Mouse (Mus musculus) granulocyte monocyte progenitor cell, adult 5-6 weeks (primary cell): Measurements from ENCODE around the gene Zbtb17. TPM values are rescaled to one million over a fixed set of nuclear protein-coding genes. Genes with fewer than 3 reads are reported as not detected.

Experiments used
- ATAC-seq: replicated peaks from 2 replicates; pipeline ENCODE4 v1.8.0; 2016; ENCODE audit warnings: mild to moderate bottlenecking, moderate TSS enrichment, inconsistent platforms; ENCODE audit not compliant: poor library complexity, severe bottlenecking
- total RNA-seq, 2 experiments: library from RNA; stranded (forward) in 1 of 2; stranded (reverse) in 1 of 2; fragments of 200-712, 200-1000 nt in 1 of 2; fragments of >200 nt in 1 of 2; fragmentation: Nextera tagmentation in 1 of 2; gene quantifications; 2 replicates each; pipeline ENCODE4 v1.2.3; 2014 to 2017

The Zbtb17 gene
- 10.0 and 18.4 TPM in 2 replicates for total RNA-seq (2014; fragmentation: Nextera tagmentation)
- total RNA-seq (2017), result 19.9 and 28.9 TPM in 2 replicates

DNA sequence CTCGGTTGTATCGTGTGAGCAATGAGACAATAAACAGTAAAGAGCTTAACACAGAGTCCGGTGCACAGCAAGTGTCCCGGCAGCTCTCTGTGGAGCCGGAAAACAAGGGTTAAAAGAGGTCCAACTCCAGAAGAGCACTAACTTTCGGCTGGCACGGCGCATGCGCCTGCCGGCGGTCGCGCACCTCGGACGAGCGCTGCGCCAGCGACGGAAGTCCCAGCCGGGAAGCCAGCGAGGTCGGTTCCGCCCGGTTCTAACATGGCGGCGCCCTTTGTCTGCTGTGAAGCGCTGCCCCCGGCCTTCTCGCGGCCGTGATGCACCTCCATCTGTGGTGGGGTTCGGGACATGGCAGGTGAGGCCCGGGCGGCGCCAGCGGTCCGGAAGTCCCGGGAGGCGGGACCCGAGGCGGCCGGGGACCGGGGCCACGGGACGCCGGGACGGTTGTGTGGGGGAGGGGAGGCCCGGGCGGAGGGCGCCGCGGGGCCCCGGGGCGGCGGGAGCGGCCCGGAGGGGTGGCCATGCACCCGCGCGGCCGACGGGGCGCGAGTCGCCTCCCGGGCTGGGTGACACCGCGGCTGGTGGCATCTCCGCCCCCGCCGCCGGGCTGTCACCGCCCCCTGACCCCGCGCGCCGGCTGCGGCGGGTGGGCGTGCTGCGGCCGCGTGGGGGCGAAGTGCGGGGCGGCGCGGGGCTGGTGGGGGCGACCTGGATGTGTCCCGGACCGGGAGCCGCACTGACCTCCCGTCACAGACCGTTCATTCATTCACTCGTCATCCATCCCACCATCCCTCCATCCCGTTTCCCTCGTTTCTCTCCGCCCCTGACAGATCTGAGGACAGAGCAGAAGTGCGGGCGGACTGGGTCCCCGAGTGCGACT, at the start of gene Zbtb17:
Gene Zbtb17 (plus strand): TSS at position 204 of the 877 bp plus-strand sequence.
- ATAC-seq, result peak; percentile 90

- peak; percentile 61 for ATAC-seq
Observed at GRCm38 (mm10) chr4:141394751-141395150, 49.7 kb upstream of the Zbtb17 start.

DNA sequence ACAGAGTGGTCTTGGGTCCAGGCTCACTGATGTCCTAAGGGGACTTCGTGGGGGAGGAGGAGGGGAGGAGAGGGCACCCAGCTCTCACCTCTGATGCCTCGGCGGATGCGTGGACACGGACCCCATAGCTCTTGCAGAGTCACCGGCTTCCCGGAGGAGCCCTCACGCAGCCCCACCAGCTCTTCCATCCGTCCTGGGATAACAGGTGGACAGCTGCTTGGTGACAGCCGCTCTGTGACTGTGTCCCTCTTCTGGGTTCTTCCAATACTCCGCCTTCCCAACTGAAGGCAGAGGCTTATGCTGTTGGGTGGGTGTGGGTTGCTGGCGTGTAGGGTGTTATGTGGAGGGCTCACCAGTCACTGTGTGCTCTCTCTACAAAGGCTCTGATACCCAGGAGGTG, 46.6 kb upstream of the Zbtb17 start:
- ATAC-seq, result no peak

DNA sequence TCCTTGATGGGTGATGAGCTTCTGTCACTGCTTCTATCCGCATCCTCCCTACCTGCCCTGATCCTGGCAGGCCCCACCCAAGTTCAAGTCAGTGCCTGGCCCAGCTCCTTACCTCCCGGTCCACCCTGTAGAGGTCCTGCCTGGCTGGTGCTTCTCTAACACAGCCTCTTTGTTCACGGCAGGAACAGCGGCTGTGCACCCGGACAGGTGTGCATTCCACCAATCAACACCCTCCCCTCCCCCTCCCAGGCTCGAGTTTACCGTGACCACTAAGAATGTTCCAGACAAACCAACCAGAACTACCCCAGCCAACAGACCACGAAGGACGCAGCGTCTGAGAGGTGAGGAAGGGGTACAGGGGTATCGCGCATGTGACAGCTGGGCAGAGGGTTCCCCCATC, 45.9 kb upstream of the Zbtb17 start, which contains the start of gene Clcnka:
Gene Clcnka (minus strand): TSS at position 180 of the 400 bp plus-strand sequence.
- ATAC-seq, result no peak

DNA sequence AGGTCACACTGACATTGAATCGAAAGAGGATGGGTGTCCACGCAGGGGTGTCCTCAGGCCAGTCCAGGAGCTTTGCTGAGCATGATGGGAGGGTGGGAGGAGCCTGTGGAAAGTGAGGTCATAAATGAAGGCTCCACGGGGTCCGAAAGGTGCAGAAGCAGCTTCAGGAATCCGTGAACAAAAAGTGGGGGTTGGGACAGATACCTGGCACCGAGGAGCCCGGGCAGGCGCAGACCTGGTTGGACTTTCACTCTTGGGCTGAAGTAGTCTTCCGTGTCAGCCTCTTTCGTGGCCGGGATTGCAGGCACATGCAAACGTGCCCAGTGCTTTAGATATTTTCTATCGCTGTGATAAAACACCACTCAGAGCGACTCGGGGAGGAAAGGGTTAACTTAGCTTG, 44.3 kb upstream of the Zbtb17 start:
- ATAC-seq, result no peak

DNA sequence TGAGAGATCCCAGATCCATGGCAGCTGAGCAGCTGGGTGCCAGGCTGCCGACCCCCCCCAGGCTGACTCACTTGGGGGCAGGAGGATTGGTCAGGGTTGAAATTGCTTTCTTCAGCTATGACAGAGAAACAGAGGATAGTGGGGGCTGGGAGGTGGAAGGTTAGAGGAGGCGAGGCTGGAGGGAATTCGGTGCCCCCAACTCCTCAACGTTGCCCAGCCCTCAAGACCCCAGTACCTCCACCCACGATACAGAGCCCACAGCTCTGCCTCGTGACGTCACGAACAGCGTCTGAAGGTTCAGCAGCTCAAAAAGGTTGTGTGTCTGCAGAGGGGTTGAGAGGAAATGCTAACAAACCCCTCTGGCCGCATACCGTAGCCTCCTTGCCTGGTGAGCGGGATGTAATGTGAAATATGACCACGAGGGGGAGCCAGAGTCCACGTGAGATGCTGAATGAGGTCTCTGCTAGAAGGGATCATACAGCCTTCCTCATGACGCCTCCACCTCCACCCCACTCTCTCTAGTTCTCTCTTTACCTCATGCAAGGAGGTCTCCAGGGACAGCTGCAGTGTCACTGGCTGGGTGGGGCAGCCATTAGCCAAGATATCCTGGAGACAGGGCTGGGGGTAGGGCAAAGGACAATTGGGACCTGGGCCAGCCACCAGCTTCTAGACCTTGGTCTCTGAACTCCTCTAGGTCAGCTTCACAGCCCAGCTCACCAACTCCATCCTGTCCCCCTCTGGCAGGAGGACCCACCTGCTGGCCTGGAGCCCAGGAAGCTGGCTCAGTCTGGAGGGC, 39.7 kb upstream of the Zbtb17 start:
- peak; percentile 86 for ATAC-seq

DNA sequence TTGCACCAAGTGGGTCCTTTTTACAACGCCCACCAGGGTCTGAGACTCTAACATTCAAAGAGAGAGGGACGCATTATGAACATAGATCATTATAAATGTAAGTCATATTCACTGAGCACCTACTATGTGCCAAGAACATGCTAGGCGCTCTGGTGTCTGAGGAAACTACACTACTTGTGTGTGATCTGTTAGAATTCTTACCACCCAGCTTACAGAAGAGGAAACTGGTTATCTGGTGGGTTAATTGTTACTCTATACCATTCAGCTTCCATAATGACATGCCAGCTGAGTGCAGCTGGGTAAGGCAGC, 39.2 kb upstream of the Zbtb17 start:
- no peak for ATAC-seq

- ATAC-seq, result peak; percentile 71
Observed at GRCm38 (mm10) chr4:141406516-141407299, 37.7 kb upstream of the Zbtb17 start.

DNA sequence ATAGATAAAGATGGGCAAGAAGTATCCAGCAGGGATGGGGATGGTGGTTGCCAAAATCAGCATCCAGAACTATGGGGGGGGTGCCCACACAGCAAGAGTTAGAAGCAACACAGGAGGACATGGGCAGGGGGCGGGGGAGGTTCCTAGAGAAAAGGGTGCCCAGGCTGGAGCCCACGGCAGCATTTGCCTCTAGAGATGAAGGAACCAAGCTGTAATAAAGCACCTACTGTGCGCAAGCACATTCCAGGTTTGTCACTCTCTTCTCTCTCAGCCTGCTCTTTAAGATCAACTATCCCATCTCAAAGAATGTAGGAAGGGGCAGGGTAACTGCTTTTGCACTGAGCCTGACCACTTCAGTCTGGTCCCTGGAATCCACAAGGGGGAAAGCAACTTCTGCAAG, 35.9 kb upstream of the Zbtb17 start:
- ATAC-seq, result no peak

- peak; percentile 45 for ATAC-seq
Observed at GRCm38 (mm10) chr4:141411430-141411992, 32.9 kb upstream of the Zbtb17 start.

DNA sequence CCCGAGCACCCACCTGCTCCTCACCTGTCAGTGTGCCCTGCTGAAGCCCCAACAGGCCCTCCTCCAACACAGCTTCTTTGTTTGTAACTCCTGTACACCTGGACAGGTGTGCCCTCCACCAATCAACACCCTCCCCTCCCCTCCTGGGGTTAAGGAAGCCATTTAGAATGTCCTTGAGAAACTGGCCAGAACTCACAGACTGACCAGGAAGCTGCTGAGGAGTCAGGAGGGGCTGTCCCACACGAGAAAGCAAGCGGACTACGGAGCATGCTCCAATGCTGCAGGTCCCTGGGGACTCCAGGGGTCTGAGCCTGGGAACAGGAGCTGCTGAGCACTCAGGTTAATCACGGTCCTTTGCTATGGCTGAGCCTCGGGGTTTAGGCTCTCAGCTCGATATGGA, 28.5 kb upstream of the Zbtb17 start, which contains the start of gene Clcnkb:
Gene Clcnkb (minus strand): TSS at position 91 of the 400 bp plus-strand sequence.
- no peak for ATAC-seq

DNA sequence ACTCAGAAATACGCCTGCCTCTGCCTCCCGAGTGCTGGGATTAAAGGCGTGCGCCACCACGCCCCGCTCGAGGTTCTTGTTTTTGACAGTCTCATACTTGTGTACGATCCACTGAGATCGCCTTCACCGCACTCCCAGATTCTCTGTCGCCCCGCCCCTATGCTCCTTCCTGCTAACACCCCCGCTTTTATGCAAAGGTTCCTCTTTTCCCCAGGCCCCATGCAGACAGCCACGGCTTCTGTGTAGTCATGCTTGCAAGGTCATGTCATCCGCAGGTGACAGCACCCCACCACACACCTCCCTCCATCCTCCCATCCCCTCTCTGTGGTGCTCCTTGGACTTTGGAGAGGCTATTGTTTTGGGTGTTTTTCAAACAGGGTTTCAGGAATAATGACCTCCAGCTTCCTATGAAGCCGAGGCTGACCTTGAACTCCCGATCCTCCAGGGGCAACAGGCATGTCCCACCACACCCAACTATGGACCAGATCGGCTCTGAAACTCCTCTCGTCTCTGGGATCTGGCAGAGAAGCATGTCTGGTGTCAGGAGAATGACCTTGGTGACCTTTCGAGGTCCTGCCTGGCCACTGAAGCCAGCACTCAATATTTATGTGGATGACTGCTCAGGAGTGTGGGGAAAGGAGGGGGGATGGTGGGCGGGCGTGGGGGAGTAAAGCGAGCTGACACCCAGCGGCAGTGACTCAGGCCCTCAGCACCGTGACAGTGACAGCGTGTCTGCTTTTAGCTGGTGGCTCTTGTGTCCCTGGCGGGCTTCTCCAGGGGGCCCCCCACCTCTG, 24.9 kb upstream of the Zbtb17 start:
- peak; percentile 98 for ATAC-seq

- ATAC-seq, result no peak
Observed at GRCm38 (mm10) chr4:141420192-141420829, 24.1 kb upstream of the Zbtb17 start, which contains the start of gene Hspb7. TSS of gene Hspb7 (plus strand) at chr4:141420779.

DNA sequence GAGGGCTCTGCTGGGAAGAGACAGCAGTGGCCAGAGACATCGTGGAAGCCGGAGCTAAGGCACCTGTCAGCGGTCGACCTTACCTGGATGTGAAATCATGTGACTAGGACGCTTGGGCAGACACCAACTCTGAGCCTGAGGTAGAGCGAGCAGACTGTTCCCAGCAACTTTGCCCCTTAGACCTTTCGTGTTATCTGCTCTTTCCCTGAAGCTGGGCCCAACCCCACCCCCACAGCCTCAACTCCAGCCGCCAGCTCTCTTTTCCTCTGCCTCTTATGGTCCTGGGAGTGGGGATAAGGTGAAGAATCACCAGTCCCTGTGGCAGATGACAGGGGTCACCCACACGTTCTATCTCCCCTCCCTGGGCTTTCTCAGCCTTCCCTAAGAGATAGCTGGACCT, 23.6 kb upstream of the Zbtb17 start:
- ATAC-seq, result no peak

DNA sequence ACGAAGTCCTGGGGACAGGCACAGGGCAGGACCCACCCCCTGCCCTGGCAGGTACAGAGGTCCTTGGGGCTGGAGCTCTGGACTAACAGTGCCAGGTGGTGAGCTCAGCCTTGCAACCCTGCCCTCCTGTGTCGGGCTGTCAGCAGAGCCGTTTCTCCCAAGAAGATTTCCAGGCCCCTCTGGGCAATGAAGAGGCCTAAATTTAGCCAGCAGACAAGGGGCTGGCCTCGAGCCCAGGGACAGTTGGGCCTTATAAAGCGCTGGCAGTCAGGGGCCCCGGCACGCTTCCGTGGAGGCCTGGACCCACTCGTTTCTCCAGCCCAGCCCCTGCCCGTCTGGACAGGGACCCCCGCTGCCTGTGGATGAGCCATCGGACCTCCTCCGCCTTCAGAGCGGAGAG, 23.0 kb upstream of the Zbtb17 start:
- ATAC-seq, result no peak

GRCm38 (mm10) chr4:141422841-141423240, 21.6 kb upstream of the Zbtb17 start:
- no peak for ATAC-seq

- no peak for ATAC-seq
Observed at GRCm38 (mm10) chr4:141423288-141423687, 21.2 kb upstream of the Zbtb17 start.

- no peak for ATAC-seq
Observed at GRCm38 (mm10) chr4:141423691-141424431, 20.6 kb upstream of the Zbtb17 start.
